Mouse (Mus musculus) neural tube, embryonic 14.5 days (tissue): ENCODE measurements around the gene Tomm7. TPM values are rescaled to one million over a fixed set of nuclear protein-coding genes. Genes with fewer than 3 reads are reported as not detected.

ENCODE experiments used
- ATAC-seq: fragments of 200-750 bp; cut with Nextera tagmentation; 2 replicates; pipeline ENCODE4 v1.8.0; 2017; ENCODE audit warnings: low read depth, mild to moderate bottlenecking, moderate TSS enrichment, moderate library complexity
- H3K27ac ChIP-seq: fragments of 300-500 bp; sonication (generic); 2 replicates; pipeline ENCODE4 v1.5.1; 2014; ENCODE audit warnings: low read depth, mild to moderate bottlenecking, control low read depth, low read length, moderate library complexity, mixed read lengths
- H3K27me3 ChIP-seq: fragments of 300-500 bp; sonication (generic); 2 replicates; pipeline ENCODE4 v1.6.1; 2014; ENCODE audit warnings: low read length; ENCODE audit not compliant: control insufficient read depth, insufficient read depth
- H3K36me3 ChIP-seq: fragments of 300-500 bp; sonication (generic); 2 replicates; pipeline ENCODE4 v1.6.1; 2014; ENCODE audit warnings: low read length, mixed read lengths; ENCODE audit not compliant: control insufficient read depth, insufficient read depth
- H3K4me1 ChIP-seq: fragments of 300-500 bp; sonication (generic); 2 replicates; pipeline ENCODE4 v1.6.1; 2014; ENCODE audit warnings: low read length; ENCODE audit not compliant: control insufficient read depth, insufficient read depth
- H3K4me2 ChIP-seq: fragments of 300-500 bp; sonication (generic); 2 replicates; pipeline ENCODE4 v1.6.1; 2014; ENCODE audit warnings: mild to moderate bottlenecking, low read depth, low read length, control low read depth
- H3K4me3 ChIP-seq: fragments of 300-500 bp; sonication (generic); 2 replicates; pipeline ENCODE4 v1.5.1; 2014; ENCODE audit warnings: low read depth, low read length, control low read depth, mixed read lengths
- H3K9ac ChIP-seq: fragments of 300-500 bp; sonication (generic); replicated peaks from 2 replicates; pipeline ENCODE4 v1.6.1; 2014; ENCODE audit warnings: low read depth, mild to moderate bottlenecking, control low read depth, low read length, mixed read lengths
- H3K9me3 ChIP-seq: fragments of 300-500 bp; sonication (generic); 2 replicates; pipeline ENCODE4 v1.6.1; 2016; ENCODE audit warnings: low read length; ENCODE audit not compliant: control insufficient read depth
- WGBS: fragments of 180-500 bp; shearing (Covaris S2); extraction: QIAGEN DNeasy Blood & Tissue Kit; methylation state at CpG from one replicate; pipeline ENCODE4 v1.1.7; 2014; 5-methylcytosine and 5-hydroxymethylcytosine counted together
- polyA plus RNA-seq: library from polyadenylated mRNA; unstranded; fragments of >200 nt; fragmentation: Nextera tagmentation; extraction: Ambion mirVana; gene quantifications from 2 replicates; pipeline ENCODE4 v1.2.1, GENCODE M21; 2014

The Tomm7 gene
- polyA plus RNA-seq, 1 experiment from 2014 or later: 79.4 TPM

DNA sequence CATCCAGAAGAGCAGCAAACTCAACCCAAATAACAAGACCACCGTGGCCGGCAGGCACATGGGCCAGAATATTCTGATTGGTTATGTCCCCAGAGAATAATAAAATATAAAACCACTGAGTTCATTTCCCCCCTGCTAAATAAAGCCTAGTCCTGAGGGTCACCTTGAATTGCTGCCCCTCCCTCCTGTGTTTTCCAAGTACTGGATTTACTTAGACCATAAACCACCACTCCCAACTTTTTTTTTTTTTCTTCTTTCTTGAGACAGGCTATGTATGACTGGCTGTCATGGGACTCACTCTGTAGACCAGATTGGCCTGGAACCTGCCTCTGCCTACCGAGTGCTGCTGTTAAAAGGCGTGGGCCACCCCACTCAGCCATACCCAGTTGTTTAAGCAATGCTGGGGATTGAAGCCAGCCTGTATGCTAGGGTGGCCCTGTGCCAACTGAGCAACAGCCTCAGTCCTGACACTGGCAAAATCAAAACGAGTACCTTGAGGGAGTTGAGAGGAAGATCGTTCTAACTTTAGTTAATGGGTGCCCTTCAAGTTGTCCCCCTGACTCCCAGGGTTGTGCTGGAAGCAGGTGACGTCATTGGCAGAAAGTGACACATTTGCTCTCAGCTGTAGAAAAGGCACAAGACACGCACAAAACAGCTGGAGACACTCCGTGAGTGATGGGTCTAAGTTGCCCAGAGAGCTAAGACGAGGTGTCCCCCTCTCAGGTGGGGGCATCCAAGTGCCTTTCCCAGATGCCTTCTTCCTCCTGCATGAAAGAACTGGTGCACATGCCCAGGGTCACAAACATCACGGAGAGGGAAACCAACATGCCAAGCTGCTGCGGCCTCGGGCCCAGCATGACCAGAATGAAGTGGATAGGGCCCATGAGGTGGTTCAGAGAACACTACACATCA, 20.3 kb upstream of the Tomm7 start:
- Histone ChIP-seq H3K4me3 (no peak overlapping the region), H3K9me3 (no peaks in the 10 kb centered on the region), H3K27ac (no peak overlapping the region), H3K36me3 (no peaks in the 10 kb centered on the region), H3K4me1 (no peaks in the 10 kb centered on the region), H3K9ac (no peak overlapping the region), H3K4me2 (no peak overlapping the region), H3K27me3 (no peaks in the 10 kb centered on the region)
- ATAC-seq: no peak
- WGBS: 90% methylated on average over 13 of the region's 13 CpGs

DNA sequence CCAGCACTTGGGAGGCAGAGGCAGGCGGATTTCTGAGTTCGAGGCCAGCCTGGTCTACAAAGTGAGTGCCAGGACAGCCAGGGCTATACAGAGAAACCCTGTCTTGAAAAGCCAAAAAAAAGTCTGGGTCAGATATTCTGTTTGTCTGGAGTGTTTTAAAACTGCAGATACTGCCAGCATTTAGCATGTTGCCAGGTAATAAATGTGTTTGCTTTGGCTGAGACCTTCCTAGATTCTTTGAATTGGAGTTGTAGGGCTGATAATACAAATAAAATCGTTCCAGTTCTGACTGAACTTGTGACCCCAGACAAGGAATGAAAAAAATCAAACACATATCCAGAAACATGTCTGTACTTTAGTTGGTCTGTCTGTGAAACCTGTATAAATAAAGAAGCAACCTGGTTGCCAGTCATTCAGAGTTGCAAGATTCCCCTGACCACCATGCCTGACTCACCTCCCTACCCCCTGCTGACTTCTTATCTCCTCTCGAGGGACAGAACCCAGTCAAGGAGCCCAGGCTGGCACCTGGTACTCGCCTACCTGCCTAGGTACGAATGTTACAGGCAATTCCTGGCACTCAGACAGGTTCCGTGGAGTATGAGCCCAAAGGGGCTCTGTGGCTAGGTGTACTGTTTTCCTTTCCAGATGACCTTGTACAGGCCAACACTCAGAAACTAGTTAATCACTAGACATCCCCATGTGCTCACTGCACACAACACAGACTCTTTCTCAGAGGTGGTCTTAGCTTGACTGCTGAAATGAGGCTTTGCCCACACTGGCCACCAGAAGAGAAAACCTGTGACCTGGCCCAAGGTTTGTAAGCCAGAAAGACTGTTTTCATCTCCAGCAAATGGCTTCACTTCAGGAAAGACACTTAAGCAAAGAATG, 19.4 kb upstream of the Tomm7 start:
- ATAC-seq: no peak
- Histone ChIP-seq H3K27ac (no peak overlapping the region), H3K36me3 (no peaks in the 10 kb centered on the region), H3K4me1 (no peaks in the 10 kb centered on the region), H3K9me3 (no peaks in the 10 kb centered on the region), H3K9ac (no peak overlapping the region), H3K27me3 (no peaks in the 10 kb centered on the region), H3K4me2 (no peak overlapping the region), H3K4me3 (no peak overlapping the region)
- 88% methylated on average over 7 of the region's 7 CpGs for WGBS

DNA sequence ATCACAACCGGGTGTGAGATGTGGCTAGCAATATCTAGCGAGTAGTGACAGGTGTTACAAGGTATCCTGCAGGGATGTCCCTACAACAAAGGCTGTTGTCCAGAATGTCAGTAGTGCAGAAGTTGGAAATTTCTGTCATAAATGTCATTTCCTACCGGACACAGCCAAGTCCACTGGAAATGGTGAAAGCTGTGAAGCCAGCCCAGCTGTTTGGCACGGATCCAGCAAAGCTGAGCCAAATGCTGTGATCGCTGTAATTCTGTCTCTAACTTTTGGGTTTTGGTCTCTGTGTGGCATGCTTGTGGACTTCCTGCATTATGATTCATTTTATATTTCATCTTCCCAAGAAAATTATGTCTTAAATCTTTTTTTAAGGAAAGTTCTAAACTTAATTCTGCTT, 18.3 kb upstream of the Tomm7 start:
- WGBS: 77% methylated on average over 5 of the region's 5 CpGs
- H3K4me2 ChIP-seq: no peak overlapping the region
- ATAC-seq: no peak
- H3K4me1 ChIP-seq: no peaks in the 10 kb centered on the region
- H3K27me3 ChIP-seq: no peaks in the 10 kb centered on the region
- H3K9me3 ChIP-seq: no peaks in the 10 kb centered on the region
- no peak overlapping the region for H3K27ac ChIP-seq
- no peak overlapping the region for H3K4me3 ChIP-seq
- H3K9ac ChIP-seq: no peak overlapping the region
- no peaks in the 10 kb centered on the region for H3K36me3 ChIP-seq

DNA sequence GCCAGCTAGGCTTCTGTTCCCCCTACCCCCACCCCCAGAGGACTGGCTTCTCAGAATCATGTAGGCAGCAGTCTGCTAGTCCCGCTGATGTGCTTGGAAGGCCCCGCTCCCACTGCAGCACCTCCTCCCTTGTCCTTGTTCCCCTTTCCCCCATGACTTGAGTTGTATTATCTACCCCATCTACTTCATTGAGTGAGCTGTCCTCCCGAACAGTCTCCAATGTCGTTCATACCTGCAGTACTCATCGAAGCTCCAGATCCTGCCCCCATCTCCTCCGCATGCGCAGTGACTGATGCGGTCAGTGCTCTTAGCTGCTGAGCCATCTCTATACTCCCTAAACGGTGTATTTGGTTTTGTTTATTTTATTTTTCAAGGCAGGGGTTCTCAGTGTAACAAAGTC, 17.8 kb upstream of the Tomm7 start:
- no peak overlapping the region for H3K9ac ChIP-seq
- H3K36me3 ChIP-seq: no peaks in the 10 kb centered on the region
- WGBS: 93% methylated on average over 9 of the region's 9 CpGs
- H3K4me1 ChIP-seq: no peaks in the 10 kb centered on the region
- H3K27ac ChIP-seq: no peak overlapping the region
- H3K4me3 ChIP-seq: no peak overlapping the region
- no peak for ATAC-seq
- H3K27me3 ChIP-seq: no peaks in the 10 kb centered on the region
- H3K9me3 ChIP-seq: no peaks in the 10 kb centered on the region
- no peak overlapping the region for H3K4me2 ChIP-seq

DNA sequence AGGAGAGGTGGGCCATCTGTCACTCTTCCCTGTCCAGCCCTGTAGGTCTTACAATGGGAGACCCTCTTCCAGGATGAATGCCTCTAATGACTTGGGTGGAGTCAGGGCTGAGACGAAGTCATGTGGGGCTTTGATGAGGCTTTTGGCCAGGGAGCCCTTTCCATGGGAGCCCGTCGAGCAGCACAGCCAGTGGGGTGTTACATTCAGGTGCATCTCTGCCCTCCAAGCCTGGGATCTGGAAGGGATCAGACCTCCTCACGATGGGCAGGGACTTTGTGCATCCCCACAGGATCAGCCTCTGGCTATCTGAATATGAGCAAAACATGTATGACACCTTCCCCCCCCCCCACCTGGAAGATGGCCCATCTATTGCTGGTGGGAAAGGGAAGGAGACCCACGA, 15.9 kb upstream of the Tomm7 start:
- Histone ChIP-seq H3K9ac (no peak overlapping the region), H3K4me1 (no peaks in the 10 kb centered on the region), H3K4me2 (no peak overlapping the region), H3K27ac (no peak overlapping the region), H3K4me3 (no peak overlapping the region), H3K36me3 (peaks cover 12% of the 10 kb centered on the region; the same call in 1 of the 2 replicates), H3K9me3 (no peaks in the 10 kb centered on the region), H3K27me3 (no peaks in the 10 kb centered on the region)
- 52% methylated on average over 5 of the region's 5 CpGs for WGBS
- no peak for ATAC-seq

DNA sequence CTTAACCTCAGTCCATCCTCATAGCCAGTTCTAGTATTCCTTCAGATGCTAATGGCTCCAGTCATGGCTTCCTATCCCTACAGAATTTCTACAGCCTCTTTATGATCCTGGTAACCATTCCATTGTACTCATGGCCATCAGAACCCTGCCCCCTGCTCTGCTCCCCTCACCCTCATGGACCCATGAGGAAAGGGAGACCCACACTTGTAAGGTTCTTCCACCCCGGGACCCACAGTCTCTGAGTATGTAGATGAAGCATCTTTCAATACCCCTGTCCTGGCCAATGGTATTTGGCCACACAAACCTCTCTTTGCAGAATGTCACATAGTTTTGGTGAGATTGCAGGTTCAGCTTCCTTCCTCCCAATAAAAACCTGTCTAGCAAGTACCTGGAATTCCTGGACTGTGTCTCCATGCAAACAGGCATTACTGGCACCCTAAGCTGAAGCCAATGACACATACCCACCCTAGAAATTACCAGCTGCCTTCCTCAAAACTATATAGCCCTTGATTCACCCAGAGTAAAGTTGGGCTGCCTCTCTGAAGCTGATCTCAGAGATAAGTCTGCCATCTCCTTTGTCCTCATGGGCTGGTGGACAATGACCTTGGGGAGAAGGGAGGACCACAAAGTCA, 15.2 kb upstream of the Tomm7 start:
- no peaks in the 10 kb centered on the region for H3K9me3 ChIP-seq
- no peaks in the 10 kb centered on the region for H3K27me3 ChIP-seq
- no peak for ATAC-seq
- H3K4me2 ChIP-seq: no peak overlapping the region
- no peaks in the 10 kb centered on the region for H3K4me1 ChIP-seq
- H3K36me3 ChIP-seq: peaks cover 14% of the 10 kb centered on the region; the same call in 1 of the 2 replicates
- 90% methylated on average over 1 of the region's 1 CpGs for WGBS
- H3K4me3 ChIP-seq: no peak overlapping the region
- H3K27ac ChIP-seq: no peak overlapping the region
- H3K9ac ChIP-seq: no peak overlapping the region

DNA sequence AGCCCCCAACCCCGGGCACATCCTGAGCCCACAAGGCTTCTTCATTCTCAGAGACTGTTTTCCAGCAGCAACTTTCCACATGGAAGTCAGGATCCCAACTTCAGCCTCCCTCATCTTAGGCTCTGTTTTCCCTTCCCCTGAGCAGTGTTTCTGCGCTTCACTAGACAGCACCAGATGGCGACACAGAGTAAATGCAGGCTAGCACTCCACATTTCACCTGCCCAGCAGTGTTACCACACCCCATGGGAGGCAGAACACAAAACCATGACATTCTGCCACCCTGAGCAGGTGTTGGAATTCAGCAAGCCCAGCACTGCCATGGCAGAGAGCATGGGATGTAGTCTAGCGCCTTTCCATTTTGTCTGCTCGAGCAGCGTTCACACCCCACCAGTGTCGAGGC, 14.7 kb upstream of the Tomm7 start:
- Histone ChIP-seq H3K36me3 (peaks cover 17% of the 10 kb centered on the region; the same call in 1 of the 2 replicates), H3K4me3 (no peak overlapping the region), H3K9ac (no peak overlapping the region), H3K27me3 (no peaks in the 10 kb centered on the region), H3K4me2 (no peak overlapping the region), H3K27ac (no peak overlapping the region), H3K4me1 (no peaks in the 10 kb centered on the region), H3K9me3 (no peaks in the 10 kb centered on the region)
- WGBS: 80% methylated on average over 7 of the region's 7 CpGs
- ATAC-seq: no peak

DNA sequence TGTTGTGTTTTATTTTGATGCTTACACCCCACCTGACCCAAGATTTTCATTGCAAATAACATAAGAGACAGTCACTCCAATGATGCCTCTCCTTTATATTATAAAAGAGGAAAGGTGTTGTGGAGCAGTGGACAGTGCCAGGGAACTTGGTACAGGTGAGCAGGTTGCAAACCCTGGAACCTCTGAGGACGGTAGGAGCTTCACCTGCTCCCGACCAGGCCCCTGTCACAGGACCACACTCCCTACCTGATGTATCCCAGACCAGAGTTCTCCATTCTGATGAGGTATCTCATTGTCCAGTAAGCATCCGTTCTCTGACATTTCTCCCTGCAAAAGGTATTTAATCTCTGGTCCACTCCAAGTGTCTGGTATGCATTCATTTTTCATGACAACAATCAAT, 14.0 kb upstream of the Tomm7 start:
- Histone ChIP-seq H3K4me1 (no peaks in the 10 kb centered on the region), H3K36me3 (peaks cover 17% of the 10 kb centered on the region; the same call in 1 of the 2 replicates), H3K4me2 (no peak overlapping the region), H3K9ac (no peak overlapping the region), H3K9me3 (no peaks in the 10 kb centered on the region), H3K27me3 (no peaks in the 10 kb centered on the region), H3K4me3 (no peak overlapping the region), H3K27ac (no peak overlapping the region)
- no peak for ATAC-seq
- 94% methylated on average over 3 of the region's 3 CpGs for WGBS
